Mouse (Mus musculus): ENCODE data around the gene Tmem189.

Gene Tmem189

DNA sequence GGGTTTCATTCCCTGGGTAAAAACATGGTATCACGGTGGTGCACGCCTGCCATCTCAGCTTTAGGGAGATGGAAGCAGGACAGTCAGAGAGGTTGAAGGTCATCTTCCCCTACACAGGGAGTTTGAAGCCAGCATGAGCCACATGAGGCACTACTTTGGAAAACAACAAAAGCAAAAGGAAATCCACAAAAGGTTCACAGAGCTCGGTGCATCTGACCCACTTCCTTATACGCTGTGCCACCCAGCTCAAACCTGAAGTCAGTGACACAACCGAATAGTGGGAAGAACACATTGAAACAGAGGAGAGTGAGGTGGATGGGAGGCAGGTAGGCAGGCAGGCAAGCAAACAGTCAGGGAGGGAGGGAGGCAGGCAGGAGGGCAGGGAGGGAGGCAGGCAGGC lies 11.8 kb upstream of the Tmem189 start:
- DNase-seq (ENCODE audit: low spot score): no peak

DNA sequence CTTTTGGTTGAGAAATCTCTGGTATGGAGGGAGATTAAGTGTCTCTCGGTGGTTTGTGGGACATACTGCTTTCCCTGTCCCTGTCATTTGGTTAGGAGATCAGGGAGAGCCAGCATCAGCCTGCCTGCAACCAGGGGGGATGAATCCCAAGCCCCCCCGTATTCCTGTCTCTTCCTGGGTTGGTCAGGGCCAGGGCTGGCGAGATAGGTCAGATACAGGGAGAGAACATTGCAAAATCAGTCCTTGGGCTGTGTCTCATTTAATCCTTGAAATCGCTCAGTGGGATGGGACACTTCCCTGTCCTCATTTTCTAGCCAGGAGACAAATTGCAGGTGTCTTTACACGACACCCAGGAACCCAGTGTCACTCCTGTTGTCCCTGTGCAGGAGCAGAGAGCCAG lies 10.4 kb upstream of the Tmem189 start:
- no peak for DNase-seq (ENCODE audit: low spot score)

DNA sequence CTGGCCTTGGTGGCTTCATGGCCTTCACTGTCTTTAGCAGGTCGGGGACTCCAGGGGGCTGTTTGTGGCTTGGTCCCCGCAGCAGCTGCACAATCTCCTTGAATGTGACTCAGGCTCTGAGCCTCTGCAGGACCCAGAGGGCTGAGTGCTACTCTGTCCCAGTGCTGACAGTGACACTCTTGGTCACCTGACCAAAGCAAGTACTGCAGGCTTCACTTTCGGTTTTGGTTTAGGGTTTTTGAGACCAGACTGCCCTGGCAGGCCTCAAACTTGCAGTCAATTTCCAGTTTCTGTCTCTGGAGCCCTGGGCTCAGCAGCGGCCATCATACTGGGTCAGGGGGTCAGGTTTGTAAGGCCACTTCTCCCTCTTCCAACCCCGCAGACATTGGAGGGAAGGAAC lies 8.3 kb upstream of the Tmem189 start:
- no peak for DNase-seq (ENCODE audit: low spot score)

DNA sequence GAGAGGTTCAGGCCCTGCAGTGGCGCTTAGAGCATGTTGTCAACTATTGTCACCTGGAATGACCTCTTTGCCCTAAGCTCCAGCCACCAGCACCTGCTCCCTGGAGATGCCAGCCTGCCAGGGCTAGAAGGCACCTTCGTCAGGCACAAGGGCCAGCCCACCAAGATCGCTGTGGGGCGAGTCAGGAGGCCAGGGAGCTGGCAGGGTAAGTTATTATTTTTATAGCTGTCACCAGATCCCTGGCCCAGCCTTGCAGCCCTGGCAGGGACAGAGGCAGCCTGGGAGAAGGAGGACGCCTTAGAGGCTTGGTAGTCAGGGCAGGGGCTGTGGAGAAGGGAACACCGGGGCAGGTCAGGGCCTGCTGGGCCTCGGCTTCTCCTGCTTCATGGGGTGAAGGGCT lies 6.5 kb upstream of the Tmem189 start:
- no peak for DNase-seq (ENCODE audit: low spot score)

DNA sequence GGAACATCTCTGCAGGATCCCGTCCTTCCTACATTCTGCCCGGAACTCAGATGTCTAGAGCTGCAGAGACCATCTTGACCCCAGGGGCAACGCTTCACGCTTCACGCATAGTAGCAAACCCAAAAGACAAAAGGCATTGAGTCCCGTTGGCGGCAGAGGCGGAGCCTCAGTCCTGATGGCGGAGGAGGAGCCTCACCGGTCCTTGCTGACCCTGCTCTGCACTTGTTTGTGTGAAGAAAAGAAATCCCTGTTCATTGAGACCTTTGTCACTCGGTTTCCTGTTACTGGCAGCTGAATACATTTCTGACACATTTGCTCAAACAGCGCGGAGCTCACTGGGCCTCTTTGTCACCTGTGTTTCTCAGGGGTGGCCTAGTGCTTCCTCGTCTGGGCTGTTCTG lies 5.9 kb upstream of the Tmem189 start:
- no peak for DNase-seq (ENCODE audit: low spot score)

DNA sequence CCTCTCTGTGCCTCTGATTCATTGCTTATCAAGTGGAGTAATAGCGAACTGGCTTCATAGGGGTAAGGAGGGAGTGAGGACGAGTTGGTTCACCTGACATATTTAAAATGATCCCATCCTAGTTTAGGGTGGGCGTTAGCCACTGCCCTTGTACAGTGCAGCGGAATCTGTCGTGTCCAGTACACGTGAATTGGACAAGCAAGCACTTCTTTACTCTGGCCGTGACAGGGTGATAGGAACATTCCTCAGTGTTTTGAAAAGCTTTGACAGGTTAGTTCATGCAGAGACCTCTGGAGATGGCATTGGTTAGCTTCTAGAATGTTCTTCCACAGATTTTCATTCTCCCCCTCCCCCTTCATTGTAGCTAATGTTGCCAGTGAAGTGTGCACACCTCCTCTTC lies 5.3 kb upstream of the Tmem189 start:
- no peak for DNase-seq (ENCODE audit: low spot score)

DNA sequence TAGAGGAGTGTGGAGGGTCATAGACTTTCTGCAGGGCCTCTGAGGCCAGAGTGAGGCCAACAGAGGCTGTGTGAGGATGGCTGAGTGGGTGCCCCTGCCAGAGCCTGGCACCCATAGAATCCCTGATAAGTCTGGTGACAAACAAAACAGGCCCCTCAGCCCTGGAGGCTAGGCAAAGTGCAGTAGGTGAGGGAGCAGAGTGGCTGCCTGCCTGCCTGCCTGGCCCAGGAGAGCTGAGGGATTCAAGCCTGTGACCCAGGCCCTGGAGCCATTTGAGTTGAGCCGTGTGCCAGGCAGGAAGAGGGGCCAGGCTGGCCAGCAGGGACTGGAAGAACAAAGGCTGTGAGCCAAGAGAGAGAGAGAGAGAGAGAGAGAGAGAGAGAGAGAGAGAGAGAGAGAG lies 4.6 kb upstream of the Tmem189 start:
- DNase-seq (ENCODE audit: low spot score): no peak

DNA sequence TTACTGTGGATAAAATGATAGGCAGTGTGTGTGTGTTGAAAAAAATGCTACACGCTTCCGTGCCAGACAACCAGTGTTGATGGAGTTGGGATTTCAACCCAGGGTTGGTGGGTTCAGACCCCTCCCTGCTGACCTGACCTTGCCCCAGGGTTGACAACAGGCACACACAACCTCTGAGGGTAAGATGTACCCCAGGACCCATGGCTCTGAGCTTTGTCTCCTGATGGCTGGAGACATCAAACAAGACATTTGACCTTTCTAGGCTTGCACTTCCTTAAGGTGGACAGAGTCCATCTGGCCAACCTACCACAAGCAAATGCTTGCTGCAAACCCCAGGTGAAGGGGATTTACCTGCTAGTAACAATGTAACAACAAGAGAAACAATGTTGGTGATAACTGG lies 3.9 kb upstream of the Tmem189 start:
- no peak for DNase-seq (ENCODE audit: low spot score)

DNA sequence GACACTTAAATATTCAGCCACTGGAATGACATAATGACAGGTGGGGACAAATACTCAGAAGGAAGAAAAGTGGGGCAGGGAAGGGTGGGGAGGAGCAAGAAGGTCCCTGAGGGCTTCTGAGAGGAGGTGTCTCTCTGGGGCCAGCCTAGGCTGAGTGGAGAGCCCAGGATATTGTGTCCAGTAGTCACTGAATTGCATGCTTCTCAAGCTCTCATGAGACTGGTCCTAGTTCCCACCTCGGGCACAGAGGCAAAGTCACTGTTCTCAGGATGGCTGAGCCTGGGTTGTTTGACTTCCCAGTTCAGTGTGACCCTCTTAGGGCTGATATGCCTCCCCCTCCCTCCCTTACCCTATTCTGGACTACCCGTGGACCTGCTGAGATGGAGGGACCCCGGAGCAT lies 3.2 kb upstream of the Tmem189 start:
- DNase-seq (ENCODE audit: low spot score): no peak

DNA sequence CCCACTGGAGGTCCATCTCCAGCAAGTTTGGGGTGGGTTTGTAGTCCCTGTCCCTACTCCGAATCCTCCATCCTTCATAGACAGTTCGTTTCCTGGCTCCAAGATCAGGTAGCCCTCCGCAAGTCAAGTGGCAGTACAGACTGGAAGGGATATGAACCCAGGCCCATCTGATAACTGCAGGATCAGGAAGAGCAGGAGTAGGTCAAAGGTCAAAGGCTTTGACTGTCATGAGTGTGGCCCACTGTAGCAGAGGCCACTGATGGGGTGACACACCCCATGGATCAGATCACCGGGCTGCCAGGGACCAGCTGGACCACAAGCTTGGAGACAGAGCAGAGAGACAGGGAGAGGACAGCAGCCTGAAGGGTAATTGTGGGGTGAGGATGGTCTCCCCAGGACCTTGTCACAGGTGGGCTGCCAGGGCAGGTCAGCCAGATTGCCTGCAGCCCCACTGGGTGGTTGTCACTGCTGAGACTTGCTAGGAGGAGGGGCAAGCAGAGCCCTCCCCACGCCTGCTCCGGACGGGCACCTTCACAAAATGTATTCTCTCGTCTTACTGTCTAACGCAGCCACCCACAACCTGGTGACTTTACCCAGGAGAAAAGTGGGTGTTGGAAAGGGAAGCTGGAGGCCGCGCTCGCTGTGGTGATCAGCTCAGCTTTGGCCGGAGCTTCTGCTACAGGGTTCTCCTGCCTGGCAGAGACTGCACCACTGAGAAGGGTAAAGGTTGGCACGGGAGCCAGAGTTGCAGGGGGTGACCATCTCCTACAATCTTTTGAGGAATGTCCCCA lies 2.4 kb upstream of the Tmem189 start:
- DNase-seq (ENCODE audit: low spot score): no peak

DNA sequence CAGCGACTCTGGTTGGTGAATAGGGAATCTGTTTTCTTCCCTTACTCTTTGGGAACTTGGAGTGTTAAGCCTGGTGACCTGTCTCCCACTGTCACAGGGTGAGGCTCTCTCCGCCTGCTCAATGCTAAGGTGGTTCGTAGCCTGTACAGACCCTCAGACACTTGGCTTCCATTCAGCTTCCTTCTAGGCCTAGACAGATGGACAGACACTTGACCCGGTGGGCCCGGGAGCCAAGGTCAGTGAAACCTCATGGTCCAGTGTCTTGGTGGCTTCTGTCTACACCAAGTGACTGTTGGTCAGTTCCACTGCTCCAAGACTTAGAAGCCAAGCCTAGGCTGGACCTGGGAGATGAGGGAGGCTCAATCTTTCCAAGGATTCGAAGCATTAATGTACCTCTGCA lies 1.8 kb upstream of the Tmem189 start:
- DNase-seq (ENCODE audit: low spot score): no peak

DNA sequence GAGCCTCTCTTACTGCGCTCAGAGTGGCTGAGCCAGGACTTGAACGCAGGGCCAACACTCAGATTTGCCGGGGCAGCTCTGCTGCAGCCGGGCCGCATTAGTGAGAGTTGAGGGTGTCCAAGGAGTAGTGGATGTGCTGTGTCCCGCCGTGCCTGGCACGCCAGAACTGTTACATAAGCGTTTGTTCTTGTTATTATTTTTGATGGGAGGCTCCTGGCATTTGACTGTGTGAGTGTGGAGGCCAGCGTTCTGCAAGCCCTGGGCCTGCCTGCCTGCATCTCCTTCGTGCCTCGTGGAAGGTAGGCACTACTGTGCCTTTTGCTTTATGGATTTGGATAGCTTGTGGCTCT lies 1.3 kb upstream of the Tmem189 start:
- no peak for DNase-seq (ENCODE audit: low spot score)

DNA sequence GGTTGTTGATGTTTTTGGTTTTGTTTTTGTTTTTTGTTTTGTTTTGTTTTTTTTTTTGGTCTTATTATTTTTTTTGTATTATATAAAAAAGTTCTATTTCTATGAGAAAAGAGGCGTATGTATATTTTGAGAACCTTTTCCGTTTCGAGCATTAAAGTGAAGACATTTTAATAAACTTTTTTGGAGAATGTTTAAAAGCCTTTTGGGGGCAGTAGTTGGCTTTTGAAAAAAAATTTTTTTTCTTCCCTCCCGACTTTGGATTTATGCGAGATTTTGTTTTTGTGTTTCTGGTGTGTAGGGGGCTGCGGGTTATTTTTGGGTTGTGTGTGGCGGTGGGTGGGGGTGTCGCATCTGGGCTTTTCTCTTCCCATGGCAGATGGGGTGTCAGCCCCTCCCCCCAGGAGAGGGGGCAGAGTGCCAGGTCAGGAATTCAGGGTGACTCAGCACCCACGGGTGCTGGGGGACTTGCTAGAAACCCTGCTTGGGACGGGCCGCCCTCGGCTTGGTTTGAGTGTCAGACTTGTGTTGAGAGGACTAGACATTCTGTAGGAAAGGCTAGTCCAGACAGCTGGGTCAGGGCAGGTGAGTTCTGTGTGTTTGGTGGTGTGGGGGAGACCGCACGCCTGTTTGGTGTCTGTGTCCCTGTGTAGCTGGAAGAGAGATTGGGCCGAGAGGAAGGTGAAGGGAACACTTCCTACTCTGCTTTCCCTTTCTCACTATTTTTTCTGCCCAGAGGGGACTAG lies 768 bp upstream of the Tmem189 start:
- DNase-seq (ENCODE audit: low spot score): peak; percentile 76

DNA sequence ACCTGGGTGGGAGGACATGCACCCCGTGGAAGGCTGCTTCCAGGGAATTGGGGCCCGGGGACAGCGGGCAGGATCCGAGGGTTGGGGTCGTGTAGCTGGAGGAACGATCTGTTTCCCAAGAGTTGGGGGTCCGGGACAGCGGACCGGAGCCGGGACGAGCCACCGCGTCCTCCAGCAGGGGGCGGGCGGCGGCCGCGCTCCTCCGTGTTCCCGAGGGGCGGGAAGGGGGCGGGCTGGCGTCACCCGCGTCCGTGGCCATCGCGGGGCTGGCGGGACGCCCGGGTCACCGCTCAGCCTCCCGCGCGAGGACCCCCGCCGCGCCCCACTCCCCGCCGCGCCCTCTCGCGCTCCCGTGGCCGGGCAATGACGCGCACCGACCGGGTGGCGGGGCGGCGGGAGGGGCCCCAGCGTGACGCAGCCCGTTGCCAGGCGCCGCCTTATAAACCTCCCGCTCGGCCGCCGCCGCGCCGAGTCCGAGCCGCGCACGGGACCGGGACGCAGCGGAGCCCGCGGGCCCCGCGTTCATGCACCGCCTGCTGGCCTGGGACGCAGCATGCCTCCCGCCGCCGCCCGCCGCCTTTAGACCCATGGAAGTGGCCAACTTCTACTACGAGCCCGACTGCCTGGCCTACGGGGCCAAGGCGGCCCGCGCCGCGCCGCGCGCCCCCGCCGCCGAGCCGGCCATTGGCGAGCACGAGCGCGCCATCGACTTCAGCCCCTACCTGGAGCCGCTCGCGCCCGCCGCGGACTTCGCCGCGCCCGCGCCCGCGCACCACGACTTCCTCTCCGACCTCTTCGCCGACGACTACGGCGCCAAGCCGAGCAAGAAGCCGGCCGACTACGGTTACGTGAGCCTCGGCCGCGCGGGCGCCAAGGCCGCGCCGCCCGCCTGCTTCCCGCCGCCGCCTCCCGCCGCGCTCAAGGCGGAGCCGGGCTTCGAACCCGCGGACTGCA lies 847 bp downstream of the Tmem189 start, which contains the start of gene Cebpb:
Gene Cebpb (plus strand): TSS at position 418 of the 954 bp plus-strand sequence.
- peak; percentile 88 for DNase-seq (ENCODE audit: low spot score)

DNA sequence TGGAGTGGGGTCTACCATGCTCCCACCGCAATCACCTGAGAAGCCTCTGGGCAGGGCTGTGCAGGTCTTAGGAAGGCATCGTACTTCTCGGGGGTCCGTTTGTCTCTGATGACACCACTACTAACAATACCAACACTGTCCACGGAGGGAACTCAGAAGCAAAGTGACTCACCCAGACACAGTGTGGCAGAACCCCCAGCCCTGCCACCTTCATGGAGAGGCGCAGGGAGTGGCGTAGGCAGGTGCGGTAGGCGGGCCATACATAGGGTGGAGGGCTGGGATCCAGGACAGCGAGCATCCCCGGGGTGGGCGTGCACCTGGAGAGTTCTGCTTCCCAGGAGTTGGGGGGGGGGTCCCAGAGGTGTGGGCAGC lies 1.5 kb downstream of the Tmem189 start:
- DNase-seq (ENCODE audit: low spot score): no peak

DNA sequence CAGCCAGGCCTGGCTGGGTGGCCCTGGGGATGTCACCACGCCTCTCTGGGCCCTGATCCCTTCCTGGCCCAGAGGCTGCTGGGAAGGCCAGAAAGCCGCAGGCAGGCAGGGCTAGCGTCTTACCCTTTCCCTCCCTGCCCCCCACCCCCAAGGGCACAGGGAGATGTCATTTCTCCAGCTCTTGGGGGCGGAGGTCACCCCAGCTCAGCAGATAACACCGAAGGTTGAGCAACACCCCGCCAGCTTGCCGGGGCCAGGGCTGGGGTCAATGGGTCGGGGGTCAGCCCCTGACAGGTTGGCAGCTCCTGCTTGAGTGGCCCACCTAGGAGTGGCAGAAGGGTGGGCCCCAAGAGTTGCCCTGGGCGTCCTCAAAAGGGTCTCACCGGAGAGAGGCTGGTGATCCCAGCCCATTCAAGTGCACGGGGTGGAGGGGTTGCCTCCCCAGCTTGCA lies 1.9 kb downstream of the Tmem189 start:
- peak; percentile 61 for DNase-seq (ENCODE audit: low spot score)

DNA sequence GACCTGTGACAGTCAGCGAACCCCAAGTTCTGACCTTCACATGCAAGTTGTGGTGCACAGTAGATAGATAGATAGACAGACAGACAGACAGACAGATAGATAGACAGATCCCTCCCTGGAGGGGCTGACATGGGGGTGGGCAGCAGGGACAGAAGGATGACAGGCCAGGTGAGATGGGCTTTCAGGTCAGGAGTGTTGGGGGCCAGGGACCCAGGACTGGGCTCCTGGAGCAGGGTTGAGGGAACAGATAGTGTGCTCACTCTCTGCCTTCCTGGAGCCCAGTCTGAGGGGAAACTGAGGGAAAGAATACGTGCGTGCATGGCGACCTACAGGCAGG lies 2.4 kb downstream of the Tmem189 start:
- DNase-seq (ENCODE audit: low spot score): no peak

DNA sequence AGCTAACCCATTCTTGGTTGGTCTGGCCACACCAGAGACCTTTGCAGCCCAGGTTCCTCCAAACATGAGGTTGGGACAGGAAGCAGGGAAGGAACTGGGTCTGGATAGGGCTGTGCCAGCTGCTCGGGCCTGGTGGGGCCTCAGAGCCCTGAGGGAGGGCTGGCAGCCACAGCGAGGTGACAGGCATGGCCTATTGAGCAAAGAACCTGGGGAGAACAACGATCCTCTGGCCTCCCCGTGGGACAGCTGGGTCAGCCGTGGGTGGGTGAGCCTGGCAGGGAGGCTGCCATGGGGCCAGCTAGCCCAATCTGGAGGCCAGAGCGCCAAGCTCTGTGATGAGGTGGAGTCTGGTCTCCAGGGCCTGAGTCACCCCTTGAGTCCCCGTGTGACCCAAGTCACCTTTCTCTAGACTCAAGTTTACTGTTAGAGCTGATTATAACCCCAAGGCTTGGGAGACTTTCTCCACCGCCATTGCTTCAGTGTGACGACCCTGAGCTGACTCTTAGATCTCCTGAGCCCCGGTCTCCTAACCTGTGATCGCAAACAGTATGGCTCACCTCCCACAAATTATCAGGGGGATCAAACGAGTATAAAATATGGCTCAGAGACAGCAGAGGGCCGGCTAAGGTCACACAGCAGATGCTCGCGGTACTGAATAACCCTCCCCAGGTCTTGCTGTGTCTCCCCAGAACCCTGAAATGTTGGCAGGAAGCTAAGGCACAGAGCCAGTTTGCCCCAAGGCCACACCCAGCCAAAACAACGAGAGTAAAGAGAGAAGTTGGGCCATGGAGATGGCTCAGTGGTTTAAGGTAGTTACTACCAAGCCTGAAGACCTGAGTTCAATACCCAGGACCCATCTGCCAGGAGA lies 3.0 kb downstream of the Tmem189 start:
- DNase-seq (ENCODE audit: low spot score): no peak

DNA sequence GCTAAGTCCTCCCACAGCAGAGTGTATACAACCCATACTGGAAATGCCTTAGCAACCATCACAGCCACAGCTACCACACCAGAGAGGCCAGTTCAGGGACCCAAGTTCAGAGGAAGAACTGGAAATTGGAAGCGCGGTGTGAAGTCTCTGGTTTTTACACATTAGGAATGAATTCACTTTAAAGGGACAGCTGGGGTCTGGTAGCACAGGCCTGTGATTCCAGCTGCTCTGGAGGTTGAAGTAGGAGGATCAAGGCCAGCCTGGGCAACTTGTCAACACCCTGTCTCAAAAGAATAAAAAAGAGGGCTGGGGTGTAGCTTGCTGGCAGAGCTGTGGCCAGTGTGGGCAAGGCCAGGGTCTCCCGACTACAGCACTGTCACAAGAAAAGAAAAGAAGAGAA lies 3.8 kb downstream of the Tmem189 start:
- no peak for DNase-seq (ENCODE audit: low spot score)

DNA sequence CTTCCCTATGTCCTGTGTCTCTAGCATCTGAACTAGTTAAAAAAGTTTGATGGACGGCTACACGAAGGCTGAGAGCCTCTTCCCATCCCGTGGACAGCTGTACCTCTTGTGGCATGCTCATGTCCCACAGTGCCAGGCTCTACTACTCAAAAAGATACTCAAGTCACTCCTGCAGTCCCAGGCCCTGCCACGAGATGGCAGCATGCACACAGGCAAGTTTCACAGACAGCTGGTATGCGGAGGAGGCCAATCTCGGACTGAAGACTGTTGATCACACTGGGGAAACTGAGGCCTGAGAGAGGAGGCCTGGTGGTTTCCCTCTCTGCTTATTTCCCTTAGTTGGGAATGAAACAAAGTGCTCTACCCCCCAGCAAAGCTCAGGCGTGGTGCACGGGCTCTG lies 4.5 kb downstream of the Tmem189 start:
- DNase-seq (ENCODE audit: low spot score): peak; percentile 96

DNA sequence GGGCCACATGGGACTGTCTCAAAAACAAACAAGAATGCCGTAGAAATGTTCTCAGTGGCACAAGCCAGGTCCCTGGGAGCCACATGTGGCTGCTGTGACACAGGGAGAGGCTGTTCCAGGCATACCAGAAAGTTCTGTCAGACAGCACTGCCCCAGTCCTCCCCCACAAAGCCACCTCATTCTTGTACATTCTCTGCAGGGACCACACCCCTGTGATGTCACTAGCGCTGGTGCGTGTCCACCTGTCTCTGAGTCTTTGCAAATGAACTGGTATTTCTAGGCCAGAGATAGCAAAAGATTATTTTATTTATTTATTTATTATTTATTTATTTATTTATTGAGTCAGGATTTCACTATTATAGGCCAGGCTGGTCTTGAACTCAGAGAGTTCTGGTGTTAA lies 5.9 kb downstream of the Tmem189 start:
- DNase-seq (ENCODE audit: low spot score): no peak

DNA sequence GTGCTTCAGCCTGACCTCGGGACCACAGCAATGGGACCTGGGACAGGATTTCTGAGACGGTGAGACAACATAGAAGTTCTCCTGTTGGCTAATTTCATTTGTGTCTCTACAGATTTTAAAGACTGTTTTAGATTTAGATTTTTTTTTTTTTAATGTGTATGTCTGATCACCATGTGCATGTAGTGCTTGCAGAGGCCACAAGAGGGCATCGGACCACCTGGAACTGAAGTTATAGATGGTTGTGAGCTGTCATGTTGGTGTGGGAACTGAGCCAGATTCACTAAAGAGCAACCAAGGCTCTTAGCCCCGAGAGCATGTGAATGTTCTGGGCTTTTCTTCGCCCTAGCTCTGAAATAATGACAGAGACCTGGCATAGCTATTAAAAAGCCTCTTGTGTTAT lies 9.0 kb downstream of the Tmem189 start:
- DNase-seq (ENCODE audit: low spot score): peak; percentile 78

Data from testis, postnatal 10 days (tissue).